Mouse (Mus musculus) cerebellum, postnatal 10 days (tissue): Measurements from ENCODE around the gene Nxpe5.
A peak's percentile ranks its signal among the peaks of the same experiment; 100 is the strongest.
"Not testable (repeated sequence)": the region's sequence is repeated elsewhere in the genome, so short reads cannot be mapped to it uniquely, and the experiment has no call there.

Experiments
- DNase-seq, 2 experiments: peaks; one replicate each; pipeline ENCODE4 v3.0.0; 2021; ENCODE audit warnings: mixed read lengths in 2 of 2

Nxpe5 gene

GRCm38 (mm10) chr5:138225700-138226099, at the start of gene Nxpe5:
TSS of gene Nxpe5 (plus strand) at chr5:138225898.
- no peak for DNase-seq

GRCm38 (mm10) chr5:138186950-138187638, 38.6 kb upstream of the Nxpe5 start, which contains the start of the genes Taf6 and Cnpy4:
TSS of gene Taf6 (minus strand) at chr5:138187451.
TSS of gene Cnpy4 (plus strand) at chr5:138187485.
- DNase-seq: peak; percentile 92

- DNase-seq: peak; percentile 82 to 85
Observed at GRCm38 (mm10) chr5:138187661-138188306, 37.9 kb upstream of the Nxpe5 start.

GRCm38 (mm10) chr5:138193771-138194727, 31.6 kb upstream of the Nxpe5 start, which contains the start of gene Mblac1:
TSS of gene Mblac1 (plus strand) at chr5:138194314.
- DNase-seq: peak; percentile 91 to 92

- DNase-seq: peak; percentile 70 to 72
Observed at GRCm38 (mm10) chr5:138194755-138195345, 30.8 kb upstream of the Nxpe5 start.

- no peak for DNase-seq
Observed at GRCm38 (mm10) chr5:138195463-138195862, 30.2 kb upstream of the Nxpe5 start.

GRCm38 (mm10) chr5:138199576-138199975, 26.1 kb upstream of the Nxpe5 start:
- DNase-seq: peak; percentile 49 to 62

GRCm38 (mm10) chr5:138202086-138202485, 23.6 kb upstream of the Nxpe5 start:
- DNase-seq: peak; percentile 54 to 61

- DNase-seq: no peak
Observed at GRCm38 (mm10) chr5:138207253-138207652, 18.4 kb upstream of the Nxpe5 start.

GRCm38 (mm10) chr5:138207873-138208272, 17.8 kb upstream of the Nxpe5 start:
- DNase-seq: no peak

- DNase-seq: not testable (repeated sequence)
Observed at GRCm38 (mm10) chr5:138216632-138217031, 9.1 kb upstream of the Nxpe5 start.

- DNase-seq: no peak
Observed at GRCm38 (mm10) chr5:138219864-138220263, 5.8 kb upstream of the Nxpe5 start.

GRCm38 (mm10) chr5:138222111-138222510, 3.6 kb upstream of the Nxpe5 start:
- DNase-seq: peak; percentile 91 to 94

- DNase-seq: peak in 1 of 2 experiments; percentile 22
Observed at GRCm38 (mm10) chr5:138223287-138223686, 2.4 kb upstream of the Nxpe5 start.

- no peak for DNase-seq
Observed at GRCm38 (mm10) chr5:138226491-138226890, 793 bp downstream of the Nxpe5 start.

GRCm38 (mm10) chr5:138227367-138227766, 1.7 kb downstream of the Nxpe5 start:
- DNase-seq: no peak

- peak; percentile 58 to 61 for DNase-seq
Observed at GRCm38 (mm10) chr5:138228026-138228425, 2.3 kb downstream of the Nxpe5 start.

- DNase-seq: no peak
Observed at GRCm38 (mm10) chr5:138229511-138229910, 3.8 kb downstream of the Nxpe5 start.

GRCm38 (mm10) chr5:138233778-138234177, 8.1 kb downstream of the Nxpe5 start:
- DNase-seq: no peak

- no peak for DNase-seq
Observed at GRCm38 (mm10) chr5:138234224-138234623, 8.5 kb downstream of the Nxpe5 start.

- DNase-seq: no peak
Observed at GRCm38 (mm10) chr5:138241511-138241910, 15.8 kb downstream of the Nxpe5 start.

GRCm38 (mm10) chr5:138251144-138251543, 25.4 kb downstream of the Nxpe5 start:
- DNase-seq: no peak
